Mouse (Mus musculus): ENCODE data around the gene Anp32b.
A peak's percentile ranks its signal among the peaks of the same experiment; 100 is the strongest.

The Anp32b gene

GRCm38 (mm10) chr4:46452855-46453719 lies 2.4 kb downstream of the Anp32b start:
- DNase-seq (ENCODE audit: extremely low spot score), result no peak

- DNase-seq (ENCODE audit: extremely low spot score), result no peak
Measured at GRCm38 (mm10) chr4:46454097-46454864, 3.6 kb downstream of the Anp32b start.

GRCm38 (mm10) chr4:46456762-46457161 lies 6.1 kb downstream of the Anp32b start:
- DNase-seq (ENCODE audit: extremely low spot score), result no peak

GRCm38 (mm10) chr4:46457186-46457585 lies 6.5 kb downstream of the Anp32b start:
- no peak for DNase-seq (ENCODE audit: extremely low spot score)

DNA sequence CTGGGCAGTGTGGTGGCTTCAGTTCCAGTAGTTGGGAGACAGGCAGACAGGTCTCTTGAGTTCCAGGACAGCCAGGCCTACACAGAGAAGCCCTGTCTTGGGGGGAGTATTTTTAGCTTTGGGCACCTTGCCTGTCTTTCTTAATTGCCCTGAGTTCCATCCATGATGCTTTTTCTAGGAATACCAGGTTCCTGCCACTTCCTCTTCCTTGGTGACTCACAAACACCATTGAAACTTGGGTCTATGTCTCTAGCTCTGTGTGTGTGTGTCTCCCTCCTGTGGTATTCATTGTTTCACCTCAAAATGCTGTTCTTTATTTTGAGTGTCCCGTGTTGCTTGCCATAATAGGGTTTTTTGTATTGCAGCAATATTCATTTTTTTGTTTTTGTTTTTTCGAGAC lies 7.7 kb downstream of the Anp32b start:
- DNase-seq (ENCODE audit: extremely low spot score), result no peak

DNA sequence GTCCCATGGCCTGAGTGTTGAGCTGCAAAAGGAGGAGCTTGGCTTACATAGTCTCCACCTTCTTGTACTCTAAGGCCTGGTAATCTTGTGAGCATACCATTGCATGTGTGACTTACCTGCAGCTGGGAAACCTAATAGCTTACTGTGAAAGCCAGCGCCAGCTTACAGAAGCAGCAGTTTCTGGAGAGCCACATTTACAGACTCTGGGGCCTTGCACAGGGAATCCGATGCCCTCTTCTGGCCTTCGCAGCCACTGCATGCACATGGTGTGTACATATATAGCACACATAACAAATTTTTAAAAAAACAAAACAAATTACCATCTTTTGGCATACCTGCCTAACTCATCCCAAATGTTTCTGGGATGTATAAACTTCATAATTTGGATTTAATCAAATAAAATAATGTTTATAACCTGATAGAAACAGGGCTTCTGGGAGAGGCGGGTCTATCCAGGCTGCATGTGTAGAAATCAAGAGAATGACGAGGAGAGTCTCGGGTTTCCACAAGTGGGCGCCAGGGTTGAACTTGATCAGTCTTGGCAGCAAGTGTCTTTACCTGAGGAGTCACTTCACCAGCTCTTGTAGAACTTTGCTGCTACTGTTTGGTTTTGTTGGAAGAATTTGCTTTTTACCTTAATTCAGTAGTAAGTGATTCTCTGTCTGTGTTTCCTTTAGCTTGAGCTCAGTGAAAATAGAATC lies 12.6 kb downstream of the Anp32b start:
- DNase-seq (ENCODE audit: extremely low spot score), result peak; percentile 34

DNA sequence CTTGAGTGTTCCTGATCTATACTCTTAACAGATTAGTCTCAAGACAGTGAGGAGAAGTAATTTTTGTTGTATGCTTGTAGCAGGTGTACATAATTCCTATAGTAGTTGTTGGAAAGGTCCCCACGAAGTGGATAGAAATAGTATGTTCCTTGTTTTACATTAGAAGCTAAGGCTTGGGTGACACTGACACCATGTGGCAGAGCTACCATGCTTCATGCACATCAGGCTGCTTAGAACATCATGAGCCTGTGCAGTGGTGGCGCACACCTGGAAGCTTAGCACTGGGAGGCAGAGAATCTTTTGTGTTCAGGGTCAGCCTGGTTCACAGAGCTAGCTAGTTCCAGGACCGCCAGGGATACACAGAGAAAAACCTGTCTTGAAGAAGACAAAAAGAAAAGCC lies 15.0 kb downstream of the Anp32b start:
- no peak for DNase-seq (ENCODE audit: extremely low spot score)

- DNase-seq (ENCODE audit: extremely low spot score), result no peak
Measured at GRCm38 (mm10) chr4:46475101-46475500, 24.4 kb downstream of the Anp32b start.

DNA sequence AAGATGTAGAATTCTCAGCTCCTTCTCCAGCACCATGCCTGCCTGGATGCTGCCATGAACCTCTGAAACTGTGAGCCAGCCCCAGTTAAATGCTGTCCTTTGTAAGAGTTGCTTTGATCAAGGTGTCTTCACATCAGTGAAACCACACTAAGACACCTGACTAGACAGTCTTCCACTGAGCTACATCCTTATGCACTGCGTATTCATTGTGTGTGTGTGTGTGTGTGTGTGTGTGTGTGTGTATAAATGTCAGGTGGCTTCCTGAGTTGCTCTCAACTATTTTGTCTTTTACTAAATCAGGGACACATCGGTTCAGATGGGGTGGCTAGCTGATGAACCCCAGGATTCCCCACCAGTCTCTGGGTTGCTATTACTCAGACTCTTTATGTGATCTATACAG lies 28.4 kb downstream of the Anp32b start:
- DNase-seq (ENCODE audit: extremely low spot score), result no peak

DNA sequence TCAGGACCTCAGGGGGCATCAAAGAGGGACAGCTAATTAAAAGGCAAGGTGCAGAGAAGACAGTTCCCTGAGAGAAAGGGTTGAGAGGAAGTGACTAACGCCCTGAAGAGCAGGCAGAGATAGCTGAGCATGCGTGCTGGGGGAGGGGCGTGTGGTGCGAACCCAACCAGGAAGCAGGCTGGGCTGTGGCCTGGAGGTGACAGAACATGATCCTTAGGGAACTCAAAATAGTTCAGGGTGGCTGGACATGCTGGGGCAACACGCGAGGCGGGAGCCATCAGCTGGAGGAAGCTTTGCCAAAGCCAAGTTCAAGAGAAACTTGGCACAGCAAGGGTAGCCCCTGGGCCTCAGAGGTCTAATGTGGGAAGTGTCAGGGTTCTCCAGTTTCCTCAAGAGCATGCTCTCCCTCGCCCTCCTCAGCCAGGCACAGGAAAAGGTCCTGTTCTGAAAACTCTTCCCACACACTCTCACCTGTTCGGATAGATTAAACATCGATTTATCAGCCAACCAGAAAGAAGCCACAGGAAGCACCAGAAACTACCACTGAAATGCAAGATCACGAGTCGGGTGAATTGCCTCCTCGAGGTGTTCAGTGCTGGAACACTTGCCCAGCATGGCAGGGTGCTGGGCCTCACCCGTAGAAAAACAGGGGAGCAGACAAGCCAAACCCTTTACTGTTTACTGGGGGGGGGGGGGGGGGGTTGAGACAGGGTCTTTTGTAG lies 35.2 kb downstream of the Anp32b start:
- peak; percentile 24 for DNase-seq (ENCODE audit: extremely low spot score)

DNA sequence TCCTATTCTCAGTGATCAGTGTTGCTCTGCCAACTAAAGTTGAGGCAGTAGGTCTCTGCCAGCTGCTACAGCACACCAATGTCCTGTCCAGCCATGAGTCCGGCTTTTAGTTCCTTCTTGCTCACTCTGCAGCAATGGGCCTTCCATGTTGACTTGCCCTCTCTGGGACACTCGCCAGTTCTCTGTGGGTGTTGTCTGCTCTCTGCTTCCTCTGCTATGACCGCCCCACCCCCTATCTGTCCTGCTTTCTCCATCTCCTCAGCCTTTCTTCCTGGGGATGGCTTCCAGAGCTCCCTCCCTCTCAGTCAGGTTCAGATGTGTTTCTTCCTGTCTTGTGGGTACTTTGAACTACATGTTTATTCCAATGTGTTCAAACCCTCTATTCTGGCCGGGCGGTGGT lies 36.6 kb downstream of the Anp32b start:
- no peak for DNase-seq (ENCODE audit: extremely low spot score)

DNA sequence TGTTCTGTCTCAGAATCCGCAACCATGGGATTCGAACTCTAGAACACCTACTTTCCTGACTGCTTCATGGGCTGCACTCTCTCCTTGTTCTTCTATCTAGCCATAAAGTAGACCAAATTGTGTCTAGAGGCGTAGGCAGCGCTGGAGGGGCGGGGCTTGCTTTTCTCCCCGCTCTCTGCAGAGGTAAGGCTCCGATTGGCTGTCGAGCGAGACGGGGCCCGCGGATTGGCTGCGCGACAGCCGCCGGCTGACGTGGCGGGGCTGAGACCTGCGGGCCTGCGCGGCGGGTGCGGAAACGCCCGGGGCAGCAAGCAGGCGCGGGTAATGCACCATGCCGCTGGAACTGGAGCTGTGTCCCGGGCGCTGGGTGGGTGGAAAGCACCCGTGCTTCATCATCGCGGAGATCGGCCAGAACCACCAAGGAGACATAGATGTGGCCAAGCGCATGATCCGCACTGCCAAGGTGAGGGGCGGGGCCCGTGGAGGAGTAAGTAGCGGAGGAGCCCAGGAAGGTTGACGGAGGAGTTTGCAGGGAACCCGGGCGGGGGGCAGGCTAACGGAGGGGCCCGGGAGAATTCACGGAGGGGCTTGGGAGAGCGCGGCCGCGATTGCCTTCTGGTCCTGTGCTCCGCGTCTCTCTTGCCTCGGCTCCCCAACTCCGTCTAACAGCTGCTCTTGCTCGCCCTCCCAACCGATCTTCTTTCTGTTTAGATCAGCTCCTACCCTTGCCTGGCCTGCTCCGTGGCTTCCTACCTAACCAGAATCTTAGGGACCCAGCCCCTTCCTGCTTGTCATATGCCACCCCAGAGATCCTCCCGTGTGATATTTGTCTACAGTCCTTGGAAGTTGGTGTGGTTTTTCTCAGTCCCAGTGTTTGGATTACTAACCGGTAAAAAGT lies 38.6 kb downstream of the Anp32b start, which contains the start of gene Nans:
Gene Nans (plus strand): TSS at position 221 of the 898 bp plus-strand sequence.
- peak; percentile 91 for DNase-seq (ENCODE audit: extremely low spot score)

- no peak for DNase-seq (ENCODE audit: extremely low spot score)
Measured at GRCm38 (mm10) chr4:46493071-46493470, 42.4 kb downstream of the Anp32b start.

DNA sequence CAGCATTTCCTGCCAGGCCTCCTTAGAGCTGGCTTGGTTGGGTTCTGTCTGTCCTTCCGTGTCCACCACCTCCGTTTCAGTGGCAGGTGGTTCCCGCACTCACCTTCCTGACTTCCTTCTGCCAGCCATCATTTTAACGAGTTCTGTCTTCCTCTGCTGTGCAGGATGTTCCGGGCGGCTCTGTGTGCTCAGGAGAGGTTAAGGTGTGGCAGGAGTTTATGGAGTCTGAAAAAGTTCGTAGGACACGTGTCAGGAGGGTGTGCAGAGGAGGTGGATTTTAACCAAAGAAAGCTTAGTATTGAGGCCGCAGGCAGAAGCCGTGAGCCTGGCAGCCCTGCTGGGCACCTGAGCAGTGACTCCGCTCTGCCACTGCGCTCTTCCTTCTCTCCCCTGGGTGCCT lies 44.8 kb downstream of the Anp32b start:
- DNase-seq (ENCODE audit: extremely low spot score), result no peak

DNA sequence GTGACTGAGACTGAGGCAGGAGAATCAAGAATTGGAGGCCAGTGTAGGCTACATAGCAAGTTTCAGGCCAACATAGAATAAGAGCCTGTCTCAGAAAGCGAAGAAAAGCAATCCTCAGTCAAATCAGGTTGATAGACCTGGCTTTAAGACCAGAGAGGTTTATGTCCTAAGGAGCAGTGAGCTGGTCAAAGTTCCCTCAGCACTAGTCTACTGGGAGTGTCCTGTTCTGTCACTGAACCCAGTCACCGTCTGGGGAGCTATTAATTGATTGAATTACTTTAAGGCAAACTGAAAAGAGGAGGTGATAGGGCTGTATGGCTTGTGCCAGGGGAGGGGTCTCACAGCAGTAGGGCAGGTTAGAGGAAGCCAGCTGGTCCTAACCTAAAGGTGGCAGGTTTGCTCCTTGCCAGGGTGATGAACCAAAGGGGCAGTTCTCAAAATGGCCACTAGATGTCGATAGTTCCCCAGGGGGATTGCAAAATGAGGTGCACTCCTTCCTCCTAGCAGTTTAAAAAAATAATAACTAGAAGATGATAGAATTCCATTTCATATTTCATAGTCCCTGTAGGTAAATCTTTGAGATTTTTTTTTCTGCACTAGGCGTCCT lies 46.7 kb downstream of the Anp32b start:
- DNase-seq (ENCODE audit: extremely low spot score), result peak; percentile 68

- DNase-seq (ENCODE audit: extremely low spot score), result peak; percentile 52
Measured at GRCm38 (mm10) chr4:46498511-46498910, 47.8 kb downstream of the Anp32b start.

DNA sequence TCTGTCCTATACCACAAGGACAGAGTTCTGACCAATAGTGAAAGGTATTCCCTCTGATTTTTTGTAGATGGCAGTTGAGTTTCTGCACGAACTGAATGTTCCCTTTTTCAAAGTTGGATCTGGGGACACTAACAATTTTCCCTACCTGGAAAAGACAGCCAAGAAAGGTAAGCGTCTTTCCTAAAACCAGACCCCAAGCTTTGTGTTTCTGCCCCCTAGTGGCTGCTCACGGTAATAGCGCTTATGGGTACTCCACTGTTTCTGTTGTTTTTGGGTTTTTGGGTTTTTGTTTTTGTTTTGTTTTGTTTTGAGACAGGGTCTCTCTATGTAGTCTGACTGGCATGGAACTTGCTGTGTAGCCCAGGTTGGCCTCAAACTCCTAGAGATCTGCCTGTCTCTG lies 48.3 kb downstream of the Anp32b start:
- peak; percentile 47 for DNase-seq (ENCODE audit: extremely low spot score)

DNA sequence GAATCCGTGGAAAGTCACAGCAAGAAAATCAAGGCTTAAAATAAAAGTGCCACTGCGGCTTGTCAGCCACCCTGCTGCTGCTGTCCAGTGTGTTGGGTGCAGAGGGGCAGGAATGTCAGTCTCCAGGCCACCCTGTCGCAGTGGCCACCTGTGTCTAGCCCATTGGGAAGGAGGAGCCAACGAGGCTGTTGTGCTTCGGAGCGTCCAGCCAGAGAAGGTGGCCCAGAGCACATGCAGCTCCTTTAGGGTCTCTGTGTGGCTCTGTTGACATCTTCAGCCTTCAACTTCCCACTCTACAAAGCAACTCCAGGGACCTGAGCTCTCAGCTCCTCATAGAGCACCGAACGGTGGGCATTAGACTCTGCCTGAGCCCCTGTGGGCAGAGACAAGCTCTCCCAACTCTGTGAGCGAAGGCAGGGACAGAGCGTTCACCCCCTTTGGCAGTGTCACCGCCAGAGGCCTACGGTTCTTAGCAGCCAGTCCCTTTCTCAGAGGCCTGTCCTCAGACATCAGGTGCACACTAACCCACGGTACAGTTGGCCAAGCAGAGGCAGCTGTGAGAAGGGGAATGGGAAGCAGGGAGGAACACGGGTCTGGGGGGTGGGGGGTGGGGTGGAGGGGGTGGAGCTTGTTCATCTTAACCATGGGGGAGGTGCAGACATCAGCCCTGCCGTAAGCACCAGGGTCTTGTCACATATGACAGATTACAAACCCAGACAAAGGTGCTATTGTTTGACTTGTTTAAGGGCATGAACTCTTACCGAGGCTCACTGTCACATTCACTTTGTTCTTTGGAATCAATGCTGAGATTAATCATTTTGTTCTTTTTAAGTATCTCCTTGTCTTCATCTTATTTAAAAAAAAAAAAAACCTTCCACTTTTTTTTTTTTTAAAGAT lies 52.2 kb downstream of the Anp32b start:
- DNase-seq (ENCODE audit: extremely low spot score), result peak; percentile 15

DNA sequence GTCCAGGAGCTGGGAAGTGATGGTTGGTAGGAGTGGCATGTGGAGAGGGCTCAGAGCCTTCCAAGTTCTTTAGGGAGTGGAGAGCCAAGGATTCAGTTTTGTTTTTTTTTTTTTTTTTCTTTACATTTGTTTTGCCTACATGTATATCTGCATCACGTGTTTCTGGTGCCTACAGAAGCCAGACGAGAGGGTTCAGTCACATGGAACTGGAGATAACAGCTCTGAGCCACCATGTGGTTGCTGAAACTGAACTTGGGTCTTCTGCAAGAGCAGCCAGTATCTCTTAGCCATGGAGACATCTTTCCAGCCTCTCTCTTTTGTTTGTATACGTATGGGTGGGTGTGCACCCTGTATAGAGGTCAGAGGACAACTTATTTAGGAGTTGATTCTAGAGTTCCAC lies 53.2 kb downstream of the Anp32b start:
- no peak for DNase-seq (ENCODE audit: extremely low spot score)

All from embryo, embryonic 9.5 days (tissue).